Mouse (Mus musculus) gastrocnemius, postnatal 4 days (tissue): ENCODE data around the gene Fam13c. TPM values are rescaled to one million over a fixed set of nuclear protein-coding genes. Genes with fewer than 3 reads are reported as not detected.

Experiments
- DNase-seq, 2 experiments: peaks; one replicate each; pipeline ENCODE4 v3.0.0; 2021 to 2022; ENCODE audit warnings: low spot score in 2 of 2, mixed read lengths in 2 of 2
- total RNA-seq, 2 experiments: library from RNA; stranded (reverse); gene quantifications; 2 replicates each; pipeline ENCODE4 v1.2.3; 2021

Fam13c gene
- total RNA-seq, 2 experiments from 2014 or later = 7.9 to 8.3 TPM

DNA sequence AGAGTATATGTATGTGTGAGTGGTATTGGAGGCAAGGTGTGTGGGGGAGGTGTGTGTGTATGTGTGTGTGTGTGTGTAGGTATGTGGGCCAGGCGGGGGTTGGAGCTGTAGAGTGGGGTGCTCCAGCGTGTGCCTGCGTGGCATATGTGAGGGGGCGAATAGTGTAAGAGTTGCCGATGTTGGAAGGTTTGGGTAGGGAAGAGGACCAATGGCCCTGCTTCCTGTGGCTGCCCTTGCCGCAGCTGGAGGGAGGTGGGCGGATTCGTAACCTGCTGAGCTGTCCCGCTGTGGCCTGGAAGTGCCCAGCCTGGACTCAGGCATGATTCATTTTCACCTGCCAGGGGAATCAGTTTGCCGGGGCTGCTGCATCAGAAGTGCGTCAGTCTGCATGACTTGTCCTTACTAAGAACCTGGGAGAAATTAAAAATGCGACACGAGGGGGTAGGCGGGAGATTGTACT lies 79.4 kb downstream of the Fam13c start:
- no peak for DNase-seq

DNA sequence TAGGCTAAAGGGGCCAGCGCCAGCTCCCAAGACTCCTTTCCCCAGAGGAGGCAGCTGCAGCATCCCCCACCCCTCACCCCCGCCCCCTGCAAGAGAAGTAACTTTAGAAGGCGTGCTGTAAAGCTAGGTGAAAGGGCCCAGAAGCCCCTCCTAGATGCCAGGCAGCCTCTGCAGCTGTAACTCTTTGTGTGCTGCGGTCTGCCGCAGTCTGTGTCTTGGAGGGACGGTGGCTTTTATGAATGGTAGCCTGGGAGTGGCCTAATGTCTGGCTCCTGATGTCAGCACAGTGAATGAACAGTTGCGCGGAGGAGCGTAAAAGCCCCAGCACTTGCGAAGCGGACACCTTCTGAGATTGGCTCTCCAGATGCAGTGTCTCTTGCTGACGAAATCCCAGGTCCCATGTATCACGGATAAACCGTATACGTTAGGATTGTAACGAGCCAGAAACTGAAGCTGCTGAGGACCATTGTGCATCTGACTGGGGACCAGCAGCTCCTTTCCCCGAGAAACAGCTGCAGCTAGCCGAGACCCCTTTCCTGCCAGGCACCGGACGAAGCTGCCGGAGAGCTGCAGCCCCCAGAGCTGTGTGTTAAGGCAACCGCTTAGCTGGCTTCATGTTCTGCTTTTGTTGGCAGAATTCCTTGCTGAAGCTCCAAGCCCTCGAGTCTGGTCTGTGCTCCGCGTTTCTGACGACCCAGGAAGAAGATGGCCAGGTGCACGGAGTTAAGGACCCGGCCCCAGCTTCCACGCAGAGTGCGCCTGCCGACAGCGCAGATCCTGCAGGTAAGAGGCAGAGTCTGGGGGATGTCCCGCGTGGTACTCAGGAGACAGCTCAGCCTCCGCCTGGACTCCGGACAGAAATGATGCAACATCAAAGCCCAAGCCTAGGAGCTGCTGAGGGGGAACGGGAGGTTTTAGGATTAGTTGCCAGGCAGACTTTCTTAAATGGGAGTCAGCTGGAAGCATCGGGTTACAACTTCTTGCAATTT lies 80.2 kb downstream of the Fam13c start:
- DNase-seq = peak in 1 of 2 experiments; percentile 33

DNA sequence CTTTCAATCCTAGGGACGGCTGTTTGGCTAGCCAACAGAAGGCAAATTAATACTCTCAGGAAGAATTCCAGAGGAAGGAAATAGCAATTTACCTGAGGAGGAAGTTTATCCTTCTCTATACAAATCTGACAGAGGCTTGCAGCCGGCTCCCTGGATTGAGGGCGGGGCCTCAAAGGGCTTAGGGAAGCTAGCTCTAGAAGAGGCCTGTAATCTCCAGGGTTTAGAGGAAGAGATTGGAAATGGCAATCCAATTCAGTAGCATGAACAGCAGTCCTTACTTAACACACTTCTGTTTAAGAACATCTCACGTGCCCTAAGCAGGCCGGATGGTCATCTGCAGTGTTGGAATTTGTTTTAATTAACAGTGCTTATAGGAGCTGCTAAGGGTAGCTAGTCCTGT lies 81.1 kb downstream of the Fam13c start:
- no peak for DNase-seq

DNA sequence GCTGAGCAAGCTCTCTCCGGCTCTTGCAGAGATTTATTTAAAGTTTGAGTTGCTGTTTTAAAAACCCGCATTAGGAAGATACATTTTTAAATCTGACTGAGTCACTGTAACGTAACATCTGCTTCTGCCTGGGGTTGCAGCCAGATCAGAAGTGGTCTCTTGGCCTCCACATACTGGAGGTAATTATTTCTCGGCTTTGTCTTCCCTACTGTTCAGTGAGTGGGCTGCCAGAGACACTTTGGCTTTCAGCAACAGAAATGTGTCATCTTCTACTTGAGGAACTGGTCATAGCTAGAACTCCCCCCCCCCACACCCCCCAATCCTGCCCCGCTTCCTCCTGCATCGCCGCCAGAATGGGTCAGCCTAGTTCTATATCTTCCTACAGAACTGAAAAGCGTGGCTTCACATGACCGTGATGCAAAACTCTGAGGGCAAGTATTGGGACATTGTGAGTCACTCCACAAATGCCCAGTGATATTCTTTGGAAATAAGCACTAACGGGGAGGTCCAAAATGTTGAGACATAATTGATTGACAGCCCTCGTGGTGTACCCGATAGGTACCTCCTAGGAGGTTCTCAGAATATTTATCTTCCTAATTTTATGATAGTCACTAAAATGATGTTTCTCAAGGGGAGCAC lies 90.0 kb downstream of the Fam13c start:
- no peak for DNase-seq

DNA sequence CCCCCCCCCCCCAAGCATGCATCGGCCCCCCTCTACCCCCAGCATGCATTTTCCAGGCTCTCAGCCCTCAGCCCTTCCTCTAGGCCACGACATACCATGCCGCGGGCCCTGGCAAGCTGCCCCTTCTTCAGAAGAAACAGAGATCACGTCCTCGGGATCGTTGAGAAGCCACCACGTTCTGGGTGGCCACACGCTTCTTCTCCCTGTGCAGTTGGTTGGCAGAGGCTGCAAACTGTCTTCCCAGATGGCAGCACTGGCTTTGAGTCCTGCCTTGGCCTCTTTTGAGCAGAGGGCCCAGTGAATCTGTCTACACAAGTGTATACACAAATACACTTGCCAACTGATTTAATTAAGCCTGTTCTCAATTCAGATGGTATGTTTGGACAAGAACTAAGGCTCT lies 92.0 kb downstream of the Fam13c start:
- no peak for DNase-seq

DNA sequence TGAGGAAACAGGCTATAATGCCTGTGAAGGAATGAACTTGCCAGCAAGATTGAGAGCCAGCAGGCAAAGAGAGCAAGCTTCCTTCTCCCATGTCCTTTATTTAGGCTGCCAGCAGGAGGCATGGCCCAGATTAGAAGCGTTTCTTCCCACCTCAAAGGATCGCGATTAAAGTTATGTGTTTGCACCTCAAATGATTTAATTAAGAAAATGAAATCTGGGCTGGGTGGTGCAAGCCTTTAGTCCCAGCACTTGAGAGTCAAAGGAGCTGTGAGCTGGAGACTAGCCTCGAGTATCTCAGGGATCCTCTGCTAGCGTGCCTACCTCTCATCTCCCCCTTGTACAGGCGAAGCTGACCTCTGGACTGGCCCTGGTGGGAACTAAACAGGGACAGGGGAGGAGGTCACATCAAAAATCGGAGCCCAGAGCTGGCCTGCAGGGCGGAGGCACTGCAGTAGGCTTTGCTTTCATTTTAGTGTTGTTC lies 93.1 kb downstream of the Fam13c start:
- no peak for DNase-seq

DNA sequence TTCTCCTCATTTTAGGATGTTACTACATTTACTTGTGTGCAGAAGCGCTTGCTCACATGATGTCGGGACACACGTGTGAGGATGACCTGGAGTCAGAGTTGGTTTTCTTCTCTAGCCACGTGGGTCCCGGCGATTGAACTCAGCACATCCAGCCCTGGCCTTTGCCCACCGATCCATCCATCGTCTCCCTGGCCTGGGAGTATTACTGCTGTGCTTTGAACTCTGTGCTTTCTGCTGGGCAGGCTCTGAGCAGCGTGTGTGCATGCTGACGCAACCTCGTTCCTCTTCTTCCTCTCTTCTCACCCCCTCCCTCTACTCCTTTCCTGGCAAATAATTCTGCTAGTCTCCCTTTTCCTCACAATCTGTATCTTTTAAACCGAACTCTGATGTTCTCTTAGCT lies 93.7 kb downstream of the Fam13c start:
- DNase-seq = no peak

DNA sequence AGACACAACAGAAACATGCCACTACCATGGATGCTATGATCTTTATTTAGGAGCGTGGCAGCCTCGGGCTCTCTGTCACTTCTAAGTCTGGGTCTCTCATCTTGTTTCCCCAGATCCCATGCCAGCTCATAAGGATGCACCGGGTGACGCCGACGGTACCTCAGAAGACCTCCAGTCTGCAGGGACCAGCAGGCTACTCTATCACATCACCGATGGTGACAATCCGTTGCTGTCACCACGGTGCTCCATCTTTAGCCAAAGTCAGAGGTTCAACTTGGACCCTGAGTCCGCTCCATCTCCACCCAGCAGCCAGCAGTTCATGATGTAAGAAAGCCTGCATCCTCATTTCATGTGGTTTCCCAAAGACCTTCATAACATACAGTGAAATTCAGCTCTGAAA lies 94.3 kb downstream of the Fam13c start:
- no peak for DNase-seq

DNA sequence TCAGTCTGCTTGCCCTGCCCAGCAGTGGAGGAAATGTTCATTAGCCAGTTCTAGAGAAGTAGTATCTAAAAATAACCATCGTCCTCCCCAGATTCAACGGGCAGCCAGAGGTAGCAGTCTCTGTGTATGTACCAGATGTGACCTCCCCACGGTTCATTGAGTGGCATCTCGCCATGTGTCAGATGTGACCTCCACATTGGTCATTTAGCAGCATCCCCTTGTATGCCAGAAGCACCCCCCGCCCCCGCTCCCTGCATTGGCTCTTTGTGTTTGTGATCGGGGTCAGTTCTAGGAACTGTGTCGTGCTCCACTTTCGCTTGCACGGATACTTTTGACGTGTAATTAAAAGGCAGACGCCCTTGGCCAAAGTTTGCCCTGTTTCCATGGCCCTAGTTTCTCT lies 95.1 kb downstream of the Fam13c start:
- no peak for DNase-seq

DNA sequence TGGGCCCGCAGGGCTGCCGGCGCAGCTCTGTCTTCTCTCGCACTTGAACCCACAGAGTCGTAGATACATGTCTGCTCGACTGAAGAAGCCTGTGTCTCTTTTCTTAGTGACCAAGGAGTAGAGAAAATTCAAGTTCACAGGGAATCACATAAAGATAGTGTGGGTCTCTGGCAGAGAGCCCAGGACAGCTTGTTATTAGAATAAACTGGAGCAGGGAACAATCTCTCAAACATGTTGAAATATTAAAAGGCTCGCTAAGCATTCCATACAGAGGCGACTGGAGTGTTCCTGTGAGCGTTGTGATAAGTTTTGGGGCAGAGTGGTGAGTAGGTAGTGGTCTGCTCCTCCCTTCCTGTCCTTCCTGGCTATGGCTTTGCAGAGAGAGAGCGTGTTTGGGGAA lies 97.4 kb downstream of the Fam13c start:
- DNase-seq = no peak

DNA sequence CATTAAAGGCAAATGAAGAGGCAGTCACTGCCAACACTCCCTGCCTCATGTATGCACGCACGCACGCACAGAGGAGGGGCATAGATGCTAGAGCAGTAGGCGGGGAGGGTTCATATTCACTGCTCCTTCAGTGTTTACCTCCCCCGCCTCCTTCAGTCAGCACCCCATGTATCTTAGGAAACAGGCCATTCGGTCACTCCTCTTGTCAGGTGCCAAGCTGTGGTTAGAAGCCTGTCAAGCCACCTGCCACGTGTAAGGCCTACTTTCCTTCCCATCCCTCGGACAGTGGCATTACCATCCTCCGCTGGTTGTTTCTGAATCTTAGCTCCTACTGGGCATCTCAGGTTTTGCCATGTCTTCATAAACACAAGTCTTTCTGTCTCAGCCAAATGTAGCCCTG lies 99.0 kb downstream of the Fam13c start:
- DNase-seq = no peak

DNA sequence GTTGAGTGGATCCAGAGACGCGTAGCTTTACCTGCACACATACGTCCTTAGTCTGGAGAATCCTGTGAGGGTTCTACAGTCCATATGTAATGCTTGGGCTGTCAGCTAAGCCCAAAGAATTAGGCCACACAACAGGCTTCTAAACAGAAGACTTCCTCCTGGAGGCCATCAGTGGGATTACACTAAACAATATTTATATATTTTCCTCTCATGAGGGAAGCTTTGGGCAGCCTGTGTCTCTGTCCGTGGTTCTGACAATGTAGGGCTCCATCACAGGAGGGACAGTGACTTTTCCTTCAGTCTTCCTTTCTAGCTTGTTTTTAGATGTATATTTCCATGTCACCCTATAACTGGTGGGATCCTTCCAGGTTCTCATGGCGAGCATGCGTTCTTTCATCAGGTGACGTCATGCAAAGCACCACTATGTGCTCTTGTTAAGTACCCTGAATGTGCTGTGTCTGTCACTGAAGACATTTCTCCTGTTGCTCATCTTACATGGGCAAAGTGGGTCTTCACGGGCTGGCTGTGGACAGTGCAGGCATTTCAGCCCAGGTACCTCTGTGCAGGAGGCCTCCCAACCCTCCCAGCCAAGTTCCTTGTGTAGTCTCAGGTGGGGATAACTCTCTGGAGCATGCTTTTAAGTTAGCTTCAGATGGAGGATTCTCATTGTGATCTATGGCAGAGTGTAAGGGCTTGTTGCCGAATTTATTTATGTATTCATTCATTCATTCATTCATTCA lies 100.3 kb downstream of the Fam13c start:
- peak in 1 of 2 experiments; percentile 18 for DNase-seq

DNA sequence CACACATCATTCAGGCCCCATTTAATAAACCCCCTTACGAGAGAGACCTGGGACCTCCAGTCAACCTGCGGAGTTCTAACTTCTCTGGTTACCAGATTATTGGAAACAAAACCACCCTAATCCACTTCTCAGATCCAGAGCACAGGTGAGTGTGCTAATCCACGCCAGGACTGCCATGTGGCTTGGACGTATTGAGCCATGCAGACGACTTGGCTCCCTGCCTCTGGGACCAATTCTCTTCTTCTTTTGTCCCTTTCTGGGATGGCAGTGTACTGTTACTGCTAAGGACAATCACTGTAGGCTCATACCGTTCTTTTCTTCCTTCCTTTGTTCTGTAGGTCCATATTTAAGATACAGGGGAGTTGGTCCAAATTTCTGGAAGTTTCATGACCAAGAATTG lies 102.6 kb downstream of the Fam13c start:
- DNase-seq = no peak

DNA sequence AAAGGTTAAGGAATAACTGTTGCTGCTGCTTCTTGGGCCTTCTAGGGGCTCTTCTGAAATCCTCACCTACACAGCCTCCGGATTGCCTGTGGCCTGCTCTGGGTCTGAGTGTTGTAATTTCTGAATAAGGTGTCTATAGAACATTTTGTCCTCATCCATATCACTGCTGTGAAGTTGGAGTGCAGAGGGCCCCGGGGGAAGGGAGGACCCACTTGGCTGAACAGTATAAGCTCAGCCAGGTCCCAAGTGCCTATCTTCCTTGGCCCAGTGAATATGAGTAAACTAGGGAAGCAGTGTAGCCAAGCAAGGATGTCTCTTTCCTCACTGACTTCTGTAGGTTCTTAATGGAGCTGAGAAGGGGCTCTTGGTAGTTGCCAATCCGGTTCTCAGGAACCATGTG lies 112.2 kb downstream of the Fam13c start:
- no peak for DNase-seq

DNA sequence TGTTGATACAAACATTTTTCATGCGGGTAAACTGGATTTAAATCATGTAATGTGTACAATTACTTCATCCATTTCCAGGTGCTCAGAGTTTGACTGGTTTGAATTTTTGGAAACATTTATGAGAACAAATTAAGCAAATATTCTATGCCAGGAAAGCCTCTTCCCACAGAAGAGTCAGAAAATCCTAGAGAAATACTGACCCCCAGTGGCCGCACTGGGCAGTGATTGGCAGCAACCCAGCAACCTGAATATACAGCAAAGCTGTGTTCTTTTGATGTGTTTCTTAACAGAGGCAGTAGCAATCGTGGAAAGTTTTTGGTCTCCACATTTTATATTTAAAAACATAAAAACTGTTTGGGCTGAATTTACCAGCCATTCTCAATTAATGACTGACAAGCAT lies 123.4 kb downstream of the Fam13c start:
- DNase-seq = peak; percentile 29 to 65

DNA sequence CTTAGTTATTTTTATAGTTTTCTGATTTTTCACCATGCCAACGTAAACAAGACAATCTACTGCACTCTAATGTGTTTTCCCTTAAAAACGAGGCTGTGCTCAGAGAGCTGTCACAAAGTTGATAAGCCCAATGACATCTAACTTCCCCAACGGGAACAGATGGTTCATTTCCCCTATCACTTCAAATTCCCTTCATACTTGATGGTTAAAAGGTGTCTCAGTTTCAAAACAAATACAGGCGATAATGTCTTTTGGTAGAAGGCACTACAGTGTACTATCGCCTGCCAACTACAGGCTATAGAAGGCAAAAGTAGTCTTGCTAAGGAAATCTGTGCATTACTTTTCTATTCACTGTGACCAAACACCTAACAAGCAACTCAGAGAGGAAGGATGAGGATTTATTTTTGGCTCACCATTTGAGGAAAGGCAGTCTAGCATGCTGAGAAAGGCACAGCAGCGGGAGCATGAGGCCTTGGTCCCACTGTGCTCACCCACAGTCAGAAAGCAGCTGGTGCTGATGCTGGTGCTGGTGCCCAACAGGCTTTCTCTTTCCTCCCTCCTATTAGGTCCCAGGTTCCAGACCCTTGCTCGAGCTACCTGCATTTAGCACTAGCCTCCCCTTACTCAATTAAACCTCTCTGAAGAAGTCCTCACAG lies 141.4 kb downstream of the Fam13c start:
- no peak for DNase-seq

DNA sequence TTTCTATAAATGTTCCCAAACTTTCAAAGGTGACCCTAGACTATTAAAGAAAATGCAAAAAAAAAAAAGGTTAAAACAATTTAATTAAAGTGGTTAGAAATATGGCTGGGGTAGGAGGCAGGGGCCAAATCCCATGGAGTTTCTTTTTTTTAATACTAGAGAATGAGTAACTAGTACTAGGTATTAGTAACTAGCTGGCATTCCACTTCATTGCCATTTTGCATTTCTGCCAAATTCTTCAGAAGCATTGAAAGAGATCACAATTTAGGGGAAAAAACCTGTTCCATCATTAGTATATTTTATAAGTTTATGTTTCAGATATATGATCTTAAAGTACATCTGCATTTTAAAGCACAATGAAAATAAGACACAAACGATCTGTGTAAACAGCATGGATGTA lies 143.9 kb downstream of the Fam13c start:
- no peak for DNase-seq

DNA sequence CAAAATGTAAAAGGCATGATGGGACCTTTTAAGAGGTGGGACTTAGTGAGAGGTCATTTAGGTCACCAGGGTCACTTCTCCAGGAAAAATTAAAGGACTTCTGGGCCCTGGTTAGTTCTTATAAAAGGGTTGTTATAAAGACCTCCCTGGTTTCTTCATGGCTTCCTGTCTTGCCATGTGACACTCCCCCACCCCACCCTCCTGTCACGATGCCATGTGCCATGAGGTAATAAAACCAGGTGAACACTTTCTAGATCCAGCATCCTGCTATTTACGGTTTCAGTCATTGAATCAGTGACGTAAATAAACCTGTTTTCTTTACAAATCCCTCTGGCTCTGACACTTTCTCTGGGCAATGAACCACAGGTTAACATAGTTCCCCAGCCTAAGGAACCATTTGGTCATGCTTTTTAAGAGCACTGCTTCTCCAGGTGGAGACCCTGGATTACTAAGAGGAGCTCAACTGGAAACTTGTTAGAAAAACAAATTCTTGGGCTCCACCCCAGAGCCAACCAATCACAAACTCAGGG lies 146.7 kb downstream of the Fam13c start:
- no peak for DNase-seq

DNA sequence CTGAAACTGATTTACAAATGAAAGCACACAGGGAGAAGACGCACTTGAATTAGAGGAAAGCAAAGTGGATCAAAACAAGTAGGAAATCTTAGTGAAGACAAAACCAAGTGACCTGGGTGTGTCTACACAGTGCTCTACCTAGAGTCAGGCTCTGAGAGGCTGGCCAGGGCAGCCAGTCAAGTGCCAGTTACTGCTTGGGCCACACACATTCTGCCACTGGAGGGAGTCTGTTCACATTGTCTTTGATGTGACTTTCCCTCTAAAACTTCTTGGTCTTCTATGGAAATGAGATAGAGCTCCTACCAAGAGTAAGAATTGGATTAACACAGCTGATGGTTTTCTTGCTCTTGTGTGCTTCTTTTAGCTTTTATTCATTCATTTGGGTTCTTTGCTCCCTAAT lies 153.7 kb downstream of the Fam13c start:
- DNase-seq = no peak

DNA sequence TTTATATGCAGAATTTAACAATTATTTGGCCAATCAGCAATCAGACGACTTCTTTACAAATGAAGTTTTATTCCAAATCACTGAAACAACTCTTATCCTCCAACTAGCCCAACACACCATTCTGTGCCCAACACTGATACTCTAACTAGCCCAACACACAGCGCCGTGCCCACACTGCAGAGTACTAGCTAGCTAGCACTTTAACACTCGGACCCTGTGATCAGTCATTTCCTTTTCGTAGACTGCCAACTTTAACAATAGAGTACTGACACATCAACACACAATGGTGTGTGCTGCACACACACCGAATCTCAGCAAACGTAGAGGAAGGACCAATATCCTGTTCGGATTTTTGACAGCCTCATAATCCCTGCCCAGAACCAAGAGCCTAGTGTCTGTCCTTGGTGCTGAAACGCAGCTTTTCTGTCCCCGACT lies 157.8 kb downstream of the Fam13c start:
- DNase-seq = no peak
